Mouse (Mus musculus) adrenal gland, adult 2 months (tissue): Measurements from ENCODE around the gene Slc1a3. TPM values are rescaled to one million over a fixed set of nuclear protein-coding genes. Genes with fewer than 3 reads are reported as not detected.

Source experiments
- DNase-seq: peaks from one replicate; pipeline ENCODE4 v3.0.0; 2021
- polyA plus RNA-seq: library from polyadenylated mRNA; depleted of rRNA; stranded (reverse); fragments of >200 nt; gene quantifications from 2 replicates; pipeline ENCODE4 v1.2.3, GENCODE M21; 2012; rRNA removed
- total RNA-seq, 2 experiments: library from RNA; stranded (reverse); gene quantifications; 2 replicates each; pipeline ENCODE4 v1.2.3; 2021

The Slc1a3 gene
- total and polyA plus RNA-seq, 3 experiments, result 14.0 to 79.0 (median 30.1) TPM

GRCm38 (mm10) chr15:8605538-8606188 lies 104.9 kb downstream of the Slc1a3 start:
- DNase-seq, result no peak

- DNase-seq, result no peak
Observed at GRCm38 (mm10) chr15:8602362-8602761, 108.2 kb downstream of the Slc1a3 start.

- no peak for DNase-seq
Observed at GRCm38 (mm10) chr15:8601312-8602146, 109.0 kb downstream of the Slc1a3 start.

- no peak for DNase-seq
Observed at GRCm38 (mm10) chr15:8596375-8596900, 114.1 kb downstream of the Slc1a3 start.

- DNase-seq, result no peak
Observed at GRCm38 (mm10) chr15:8595226-8595625, 115.3 kb downstream of the Slc1a3 start.

GRCm38 (mm10) chr15:8589503-8590116 lies 121.0 kb downstream of the Slc1a3 start:
- DNase-seq, result peak; percentile 51

- DNase-seq, result no peak
Observed at GRCm38 (mm10) chr15:8588065-8588464, 122.5 kb downstream of the Slc1a3 start.

GRCm38 (mm10) chr15:8586822-8587281 lies 123.7 kb downstream of the Slc1a3 start:
- peak; percentile 13 for DNase-seq

Other genes starting within 250 kb of the Slc1a3 start
- gene Gm2310, start 190.8 kb downstream of the Slc1a3 start, total RNA-seq, result not detected
- gene Gm2310, start 190.8 kb downstream of the Slc1a3 start, polyA plus RNA-seq, result not detected in 2 replicates